Mouse (Mus musculus) cortical plate, adult 2 months (tissue): ENCODE data around the gene Pyy. TPM values are rescaled to one million over a fixed set of nuclear protein-coding genes. Genes with fewer than 3 reads are reported as not detected.

Source experiments
- H3K27ac ChIP-seq: fragments of 200-500 bp; 2 replicates; pipeline ENCODE4 v1.5.1; 2012; ENCODE audit warnings: low read length, control low read depth, inconsistent platforms; ENCODE audit not compliant: insufficient read depth
- H3K4me1 ChIP-seq: fragments of 200-500 bp; 2 replicates; pipeline ENCODE4 v1.6.1; 2011; ENCODE audit warnings: low read length; ENCODE audit not compliant: control insufficient read depth, insufficient read depth
- H3K4me3 ChIP-seq: fragments of 200-500 bp; 2 replicates; pipeline ENCODE4 v1.5.1; 2011; ENCODE audit warnings: mild to moderate bottlenecking, low read length, control low read depth; ENCODE audit not compliant: insufficient read depth
- CTCF ChIP-seq: fragments of 200-500 bp; IDR thresholded peaks from 2 replicates; pipeline ENCODE4 v1.5.1; 2011; ENCODE audit warnings: mild to moderate bottlenecking, control low read depth, low read length; ENCODE audit not compliant: insufficient read depth; ENCODE audit errors: extremely low read depth
- POLR2A ChIP-seq: fragments of 200-500 bp; IDR thresholded peaks from 2 replicates; pipeline ENCODE4 v1.6.1; 2011; ENCODE audit warnings: mild to moderate bottlenecking, low read length, control low read depth; ENCODE audit not compliant: insufficient read depth; ENCODE audit errors: extremely low read depth
- polyA plus RNA-seq: library from polyadenylated mRNA; depleted of rRNA; stranded (reverse); fragments of >200 nt; gene quantifications from 2 replicates; pipeline ENCODE4 v1.2.3, GENCODE M21; 2012; rRNA removed

Pyy gene
- polyA plus RNA-seq = not detected in 2 replicates

GRCm38 (mm10) chr11:102107732-102108131 is at the start of gene Pyy:
Pyy (minus strand) TSS chr11:102107832.
- Histone ChIP-seq H3K4me1 (no peaks in the 10 kb centered on the region), H3K4me3 (no peak within 1 kb of the TSS), H3K27ac (no peak within 1 kb of the TSS)
- TF ChIP-seq CTCF = no peak
- TF ChIP-seq POLR2A = no peak

GRCm38 (mm10) chr11:102156786-102157089 is 49.1 kb upstream of the Pyy start:
- Histone ChIP-seq H3K27ac (no peak overlapping the region), H3K4me3 (no peak overlapping the region), H3K4me1 (peaks cover 2% of the 10 kb centered on the region; the same call in 1 of the 2 replicates)
- TF ChIP-seq POLR2A (no peak), CTCF (no peak)

GRCm38 (mm10) chr11:102156039-102156785 is 48.6 kb upstream of the Pyy start, which contains the start of gene Tmem101:
Tmem101 (minus strand) TSS chr11:102156404.
- H3K4me3 ChIP-seq = peak within 1 kb of the TSS; percentile 68
- TF ChIP-seq POLR2A (peak; percentile 78; the same call in 1 of the 2 replicates), CTCF (no peak)
- H3K4me1 ChIP-seq = peaks cover 2% of the 10 kb centered on the region; the same call in 1 of the 2 replicates
- no peak within 1 kb of the TSS for H3K27ac ChIP-seq

GRCm38 (mm10) chr11:102147213-102147989 is 39.8 kb upstream of the Pyy start:
- no peak for TF ChIP-seq POLR2A
- TF ChIP-seq CTCF = no peak
- Histone ChIP-seq H3K27ac (no peak overlapping the region), H3K4me1 (no peaks in the 10 kb centered on the region), H3K4me3 (no peak overlapping the region)

GRCm38 (mm10) chr11:102146531-102146930 is 38.9 kb upstream of the Pyy start:
- no peak for TF ChIP-seq POLR2A
- no peak for TF ChIP-seq CTCF
- H3K4me1 ChIP-seq = no peaks in the 10 kb centered on the region
- H3K27ac ChIP-seq = no peak overlapping the region
- no peak overlapping the region for H3K4me3 ChIP-seq

- Histone ChIP-seq H3K4me3 (no peak overlapping the region), H3K27ac (no peak overlapping the region), H3K4me1 (no peaks in the 10 kb centered on the region)
- TF ChIP-seq CTCF (no peak), POLR2A (no peak)
These were observed 38.4 kb upstream of the Pyy start for GRCm38 (mm10) chr11:102146005-102146404.

- Histone ChIP-seq H3K4me3 (no peak within 1 kb of the TSS), H3K27ac (no peak within 1 kb of the TSS), H3K4me1 (no peaks in the 10 kb centered on the region)
- TF ChIP-seq CTCF (no peak), POLR2A (no peak)
These were observed 37.9 kb upstream of the Pyy start, which contains the start of gene Nags for GRCm38 (mm10) chr11:102145471-102146001. Nags (plus strand) TSS chr11:102145513.

- Histone ChIP-seq H3K27ac (no peak overlapping the region), H3K4me1 (no peaks in the 10 kb centered on the region), H3K4me3 (no peak overlapping the region)
- TF ChIP-seq POLR2A = no peak
- no peak for TF ChIP-seq CTCF
These were observed 37.4 kb upstream of the Pyy start for GRCm38 (mm10) chr11:102144957-102145470.

- no peaks in the 10 kb centered on the region for H3K4me1 ChIP-seq
- no peak overlapping the region for H3K4me3 ChIP-seq
- no peak overlapping the region for H3K27ac ChIP-seq
- no peak for TF ChIP-seq CTCF
- TF ChIP-seq POLR2A = no peak
These were observed 34.7 kb upstream of the Pyy start for GRCm38 (mm10) chr11:102142355-102142754.
